Mouse (Mus musculus): ENCODE measurements around the gene Mettl27.
"Not testable (repeated sequence)": the region's sequence is repeated elsewhere in the genome, so short reads cannot be mapped to it uniquely, and the experiment has no call there.

Mettl27 gene

GRCm38 (mm10) chr5:134914510-134914909 lies 17.7 kb upstream of the Mettl27 start:
- in situ Hi-C loops (cut with MboI; ENCODE audit: low pct_unique_long_range_greater_than_20kb in 1 of 2, low sequenced_read_pairs in 2 of 2, unreplicated experiment in 1 of 2): loop anchor here (10.0 to 25.0 kb wide), 3 partner anchors 50 to 373 kb away; no protein-coding TSS in a partner anchor

GRCm38 (mm10) chr5:134915311-134915710 lies 16.9 kb upstream of the Mettl27 start, which contains the start of gene Cldn13:
Cldn13 (minus strand) TSS chr5:134915526.
- in situ Hi-C loops (cut with MboI; ENCODE audit: low pct_unique_long_range_greater_than_20kb in 1 of 2, low sequenced_read_pairs in 2 of 2, unreplicated experiment in 1 of 2): loop anchor here (5.0 to 25.0 kb wide), 4 partner anchors 49 to 372 kb away; no protein-coding TSS in a partner anchor

GRCm38 (mm10) chr5:134918071-134918832 lies 13.9 kb upstream of the Mettl27 start:
- in situ Hi-C loops (cut with MboI; ENCODE audit: low pct_unique_long_range_greater_than_20kb in 1 of 2, low sequenced_read_pairs in 2 of 2, unreplicated experiment in 1 of 2): loop anchor here (5.0 to 25.0 kb wide), 4 partner anchors 47 to 369 kb away; no protein-coding TSS in a partner anchor

- in situ Hi-C loops (cut with MboI; ENCODE audit: low pct_unique_long_range_greater_than_20kb in 1 of 2, low sequenced_read_pairs in 2 of 2, unreplicated experiment in 1 of 2): loop anchor here (5.0 to 25.0 kb wide), 4 partner anchors 46 to 368 kb away; no protein-coding TSS in a partner anchor
These were observed 13.1 kb upstream of the Mettl27 start for GRCm38 (mm10) chr5:134919097-134919496.

- in situ Hi-C loops (cut with MboI; ENCODE audit: low pct_unique_long_range_greater_than_20kb in 1 of 2, low sequenced_read_pairs in 2 of 2, unreplicated experiment in 1 of 2): loop anchor here (25.0 kb wide), 2 partner anchors 192 to 367 kb away; no protein-coding TSS in a partner anchor
These were observed 12.0 kb upstream of the Mettl27 start for GRCm38 (mm10) chr5:134920106-134920687.

GRCm38 (mm10) chr5:134921106-134921505 lies 11.1 kb upstream of the Mettl27 start:
- in situ Hi-C loops (cut with MboI; ENCODE audit: low pct_unique_long_range_greater_than_20kb in 1 of 2, low sequenced_read_pairs in 2 of 2, unreplicated experiment in 1 of 2): loop anchor here (25.0 kb wide), 2 partner anchors 191 to 366 kb away; no protein-coding TSS in a partner anchor

- in situ Hi-C loops (cut with MboI; ENCODE audit: low pct_unique_long_range_greater_than_20kb in 1 of 2, low sequenced_read_pairs in 2 of 2, unreplicated experiment in 1 of 2): loop anchor here (25.0 kb wide), 2 partner anchors 189 to 364 kb away; no protein-coding TSS in a partner anchor
These were observed 9.0 kb upstream of the Mettl27 start for GRCm38 (mm10) chr5:134923141-134923540.

- in situ Hi-C loops (cut with MboI; ENCODE audit: low pct_unique_long_range_greater_than_20kb in 1 of 2, low sequenced_read_pairs in 2 of 2, unreplicated experiment in 1 of 2): no loop called here
These were observed 5.4 kb upstream of the Mettl27 start for GRCm38 (mm10) chr5:134926726-134927125.

GRCm38 (mm10) chr5:134929988-134930387 lies 2.2 kb upstream of the Mettl27 start:
- in situ Hi-C loops (cut with MboI; ENCODE audit: low pct_unique_long_range_greater_than_20kb in 1 of 2, low sequenced_read_pairs in 2 of 2, unreplicated experiment in 1 of 2): loop anchor here in 1 of 2 experiments (5.0 kb wide), 1 partner anchor 37 kb away; no protein-coding TSS in a partner anchor

GRCm38 (mm10) chr5:134932903-134933276 lies 722 bp downstream of the Mettl27 start:
- in situ Hi-C loops (cut with MboI; ENCODE audit: low pct_unique_long_range_greater_than_20kb in 1 of 2, low sequenced_read_pairs in 2 of 2, unreplicated experiment in 1 of 2): loop anchor here in 1 of 2 experiments (5.0 kb wide), 1 partner anchor 34 kb away; no protein-coding TSS in a partner anchor

- in situ Hi-C loops (cut with MboI; ENCODE audit: low pct_unique_long_range_greater_than_20kb in 1 of 2, low sequenced_read_pairs in 2 of 2, unreplicated experiment in 1 of 2): loop anchor here in 1 of 2 experiments (5.0 kb wide), 1 partner anchor 34 kb away; no protein-coding TSS in a partner anchor
These were observed 1.1 kb downstream of the Mettl27 start for GRCm38 (mm10) chr5:134933281-134933680.

- in situ Hi-C loops (cut with MboI; ENCODE audit: low pct_unique_long_range_greater_than_20kb in 1 of 2, low sequenced_read_pairs in 2 of 2, unreplicated experiment in 1 of 2): loop anchor here in 1 of 2 experiments (5.0 kb wide), 1 partner anchor 34 kb away; no protein-coding TSS in a partner anchor
These were observed 1.5 kb downstream of the Mettl27 start for GRCm38 (mm10) chr5:134933686-134934085.

- in situ Hi-C loops (cut with MboI; ENCODE audit: low pct_unique_long_range_greater_than_20kb in 1 of 2, low sequenced_read_pairs in 2 of 2, unreplicated experiment in 1 of 2): loop anchor here in 1 of 2 experiments (5.0 kb wide), 1 partner anchor 33 kb away; no protein-coding TSS in a partner anchor
These were observed 2.5 kb downstream of the Mettl27 start for GRCm38 (mm10) chr5:134934666-134935065.

GRCm38 (mm10) chr5:134936051-134936450 lies 3.9 kb downstream of the Mettl27 start:
- in situ Hi-C loops (cut with MboI; ENCODE audit: low pct_unique_long_range_greater_than_20kb in 1 of 2, low sequenced_read_pairs in 2 of 2, unreplicated experiment in 1 of 2): no loop called here

- in situ Hi-C loops (cut with MboI; ENCODE audit: low pct_unique_long_range_greater_than_20kb in 1 of 2, low sequenced_read_pairs in 2 of 2, unreplicated experiment in 1 of 2): no loop called here
These were observed 4.5 kb downstream of the Mettl27 start for GRCm38 (mm10) chr5:134936626-134937185.

GRCm38 (mm10) chr5:134939069-134939468 lies 6.9 kb downstream of the Mettl27 start:
- in situ Hi-C loops (cut with MboI; ENCODE audit: low pct_unique_long_range_greater_than_20kb in 1 of 2, low sequenced_read_pairs in 2 of 2, unreplicated experiment in 1 of 2): no loop called here

- in situ Hi-C loops (cut with MboI; ENCODE audit: low pct_unique_long_range_greater_than_20kb in 1 of 2, low sequenced_read_pairs in 2 of 2, unreplicated experiment in 1 of 2): not testable (repeated sequence)
These were observed 7.4 kb downstream of the Mettl27 start for GRCm38 (mm10) chr5:134939554-134939953.

- in situ Hi-C loops (cut with MboI; ENCODE audit: low pct_unique_long_range_greater_than_20kb in 1 of 2, low sequenced_read_pairs in 2 of 2, unreplicated experiment in 1 of 2): no loop called here
These were observed 9.5 kb downstream of the Mettl27 start for GRCm38 (mm10) chr5:134941472-134942209.

All from mouse embryonic stem cell (cell line).